Mouse (Mus musculus): ENCODE results near the gene Tnfrsf1b. TPM values are rescaled to one million over a fixed set of nuclear protein-coding genes. Genes with fewer than 3 reads are reported as not detected.
A peak's percentile ranks its signal among the peaks of the same experiment; 100 is the strongest.
"Not testable (repeated sequence)": the region's sequence is repeated elsewhere in the genome, so short reads cannot be mapped to it uniquely, and the experiment has no call there.

Gene Tnfrsf1b
- polyA plus RNA-seq, 1 experiment from 2014 or later, result 8.4 TPM

DNA sequence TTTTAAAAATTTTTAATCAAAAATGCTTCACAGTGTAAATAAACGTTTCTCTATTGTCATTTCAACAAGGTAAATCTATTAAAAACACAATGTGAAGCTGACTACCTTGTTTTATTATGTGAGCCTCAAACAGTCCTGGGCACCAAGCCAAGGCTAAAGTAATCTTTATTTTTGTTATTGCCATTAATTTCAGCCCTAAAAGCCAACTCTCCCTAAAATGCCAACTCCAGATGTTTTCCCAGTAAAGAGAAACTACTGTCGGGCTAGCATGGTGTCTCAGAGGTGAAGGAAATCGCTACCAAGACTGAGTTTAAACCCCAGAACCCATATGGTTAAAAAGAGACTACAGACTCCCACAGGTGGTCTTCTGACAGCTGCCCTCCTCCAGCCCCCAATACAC lies 53.3 kb downstream of the Tnfrsf1b start:
- ATAC-seq (no peak), DNase-seq (ENCODE audit: low spot score) (no peak)
- WGBS, result 22% methylated on average over 3 of the region's 3 CpGs
- TF ChIP-seq CTCF (IDR thresholded peaks at IDR 0.05) (no peak), EP300 (IDR thresholded peaks at IDR 0.05) (no peak)
- 0 out of 2 replicates have a peak, but pooled peaks cover 8% of the 10 kb centered on the region for H3K36me3 ChIP-seq (ENCODE audit: insufficient read depth, low read length)
- peaks cover 5% of the 10 kb centered on the region for H3K4me1 ChIP-seq (ENCODE audit: insufficient read depth, low read depth, low read length)
- H3K9ac ChIP-seq (replicated peaks; ENCODE audit: low read depth), result no peak overlapping the region
- H3K27ac ChIP-seq (ENCODE audit: low read length), result no peak overlapping the region
- no peaks in the 10 kb centered on the region for H3K27me3 ChIP-seq (replicated peaks; ENCODE audit: insufficient read depth, low read length)
- peak overlapping the region; percentile 98; the same call in 1 of the 2 replicates for H3K4me3 ChIP-seq (ENCODE audit: low read depth, low read length)
- peak overlapping the region; percentile 73; the same call in 1 of the 2 replicates for H3K4me2 ChIP-seq (replicated peaks; ENCODE audit: low read depth, low read length)
- H3K9me3 ChIP-seq (ENCODE audit: low read length), result no peaks in the 10 kb centered on the region

- no peak for DNase-seq (ENCODE audit: low spot score)
- H3K27me3 ChIP-seq (replicated peaks; ENCODE audit: insufficient read depth, low read length), result no peaks in the 10 kb centered on the region
- TF ChIP-seq EP300 (IDR thresholded peaks at IDR 0.05) (no peak), CTCF (IDR thresholded peaks at IDR 0.05) (no peak)
- peaks cover 5% of the 10 kb centered on the region for H3K4me1 ChIP-seq (ENCODE audit: insufficient read depth, low read depth, low read length)
- no peaks in the 10 kb centered on the region for H3K9me3 ChIP-seq (ENCODE audit: low read length)
- H3K4me3 ChIP-seq (ENCODE audit: low read depth, low read length), result no peak overlapping the region
- no peak for ATAC-seq
- H3K9ac ChIP-seq (replicated peaks; ENCODE audit: low read depth), result no peak overlapping the region
- H3K4me2 ChIP-seq (replicated peaks; ENCODE audit: low read depth, low read length), result no peak overlapping the region
- H3K27ac ChIP-seq (ENCODE audit: low read length), result no peak overlapping the region
- H3K36me3 ChIP-seq (ENCODE audit: insufficient read depth, low read length), result 0 out of 2 replicates have a peak, but pooled peaks cover 8% of the 10 kb centered on the region
Observed at GRCm38 (mm10) chr4:145192686-145193085, 54.0 kb downstream of the Tnfrsf1b start.

GRCm38 (mm10) chr4:145188561-145188960 lies 58.1 kb downstream of the Tnfrsf1b start:
- Histone ChIP-seq H3K27ac (ENCODE audit: low read length) (no peak overlapping the region), H3K27me3 (replicated peaks; ENCODE audit: insufficient read depth, low read length) (no peaks in the 10 kb centered on the region), H3K4me2 (replicated peaks; ENCODE audit: low read depth, low read length) (no peak overlapping the region), H3K36me3 (ENCODE audit: insufficient read depth, low read length) (0 out of 2 replicates have a peak, but pooled peaks cover 8% of the 10 kb centered on the region), H3K9ac (replicated peaks; ENCODE audit: low read depth) (no peak overlapping the region), H3K4me1 (ENCODE audit: insufficient read depth, low read depth, low read length) (peaks cover under 1% of the 10 kb centered on the region), H3K4me3 (ENCODE audit: low read depth, low read length) (no peak overlapping the region), H3K9me3 (ENCODE audit: low read length) (no peaks in the 10 kb centered on the region)
- no peak for DNase-seq (ENCODE audit: low spot score)
- TF ChIP-seq CTCF (IDR thresholded peaks at IDR 0.05), result no peak
- ATAC-seq, result no peak

GRCm38 (mm10) chr4:145187619-145188018 lies 59.1 kb downstream of the Tnfrsf1b start:
- Histone ChIP-seq H3K27ac (ENCODE audit: low read length) (no peak overlapping the region), H3K9me3 (ENCODE audit: low read length) (no peaks in the 10 kb centered on the region), H3K36me3 (ENCODE audit: insufficient read depth, low read length) (0 out of 2 replicates have a peak, but pooled peaks cover 8% of the 10 kb centered on the region), H3K9ac (replicated peaks; ENCODE audit: low read depth) (no peak overlapping the region), H3K4me1 (ENCODE audit: insufficient read depth, low read depth, low read length) (no peaks in the 10 kb centered on the region; the same call in 1 of the 2 replicates), H3K4me3 (ENCODE audit: low read depth, low read length) (no peak overlapping the region), H3K27me3 (replicated peaks; ENCODE audit: insufficient read depth, low read length) (no peaks in the 10 kb centered on the region), H3K4me2 (replicated peaks; ENCODE audit: low read depth, low read length) (no peak overlapping the region)
- ATAC-seq (no peak), DNase-seq (ENCODE audit: low spot score) (no peak)
- TF ChIP-seq EP300 (IDR thresholded peaks at IDR 0.05), result no peak
- TF ChIP-seq CTCF (IDR thresholded peaks at IDR 0.05), result no peak
- 51% methylated on average over 2 of the region's 2 CpGs for WGBS

GRCm38 (mm10) chr4:145178918-145179549 lies 67.6 kb downstream of the Tnfrsf1b start:
- ATAC-seq (no peak), DNase-seq (ENCODE audit: low spot score) (no peak)
- TF ChIP-seq EP300 (IDR thresholded peaks at IDR 0.05), result no peak
- TF ChIP-seq CTCF (IDR thresholded peaks at IDR 0.05), result no peak
- no peaks in the 10 kb centered on the region for H3K4me1 ChIP-seq (ENCODE audit: insufficient read depth, low read depth, low read length)
- no peaks in the 10 kb centered on the region for H3K9me3 ChIP-seq (ENCODE audit: low read length)
- no peak overlapping the region for H3K4me3 ChIP-seq (ENCODE audit: low read depth, low read length)
- no peaks in the 10 kb centered on the region for H3K27me3 ChIP-seq (replicated peaks; ENCODE audit: insufficient read depth, low read length)
- no peak overlapping the region for H3K27ac ChIP-seq (ENCODE audit: low read length)
- H3K36me3 ChIP-seq (ENCODE audit: insufficient read depth, low read length), result peaks cover 21% of the 10 kb centered on the region; the same call in 1 of the 2 replicates
- no peak overlapping the region for H3K9ac ChIP-seq (replicated peaks; ENCODE audit: low read depth)
- H3K4me2 ChIP-seq (replicated peaks; ENCODE audit: low read depth, low read length), result no peak overlapping the region
- WGBS, result 94% methylated on average over 5 of the region's 5 CpGs

- H3K9ac ChIP-seq (replicated peaks; ENCODE audit: low read depth); H3K4me2 ChIP-seq (replicated peaks; ENCODE audit: low read depth, low read length); H3K4me3 ChIP-seq (ENCODE audit: low read depth, low read length); H3K9me3 ChIP-seq (ENCODE audit: low read length); H3K27ac ChIP-seq (ENCODE audit: low read length); ATAC-seq; H3K27me3 ChIP-seq (replicated peaks; ENCODE audit: insufficient read depth, low read length); DNase-seq (ENCODE audit: low spot score); H3K4me1 ChIP-seq (ENCODE audit: insufficient read depth, low read depth, low read length): not testable (repeated sequence)
- peaks cover 60% of the 10 kb centered on the region for H3K36me3 ChIP-seq (ENCODE audit: insufficient read depth, low read length)
- WGBS, result 91% methylated on average over 3 of the region's 3 CpGs
Observed at GRCm38 (mm10) chr4:145165542-145165941, 81.1 kb downstream of the Tnfrsf1b start.

All from lung, postnatal 0 days (tissue).